Mouse (Mus musculus): ENCODE results near the gene Zfp704.
"Not testable (repeated sequence)": the region's sequence is repeated elsewhere in the genome, so short reads cannot be mapped to it uniquely, and the experiment has no call there.

Gene Zfp704

GRCm38 (mm10) chr3:9598061-9598460 is 11.8 kb downstream of the Zfp704 start:
- no peak for DNase-seq (ENCODE audit: low spot score in 2 of 2)

- DNase-seq (ENCODE audit: low spot score in 2 of 2): no peak
Measured at GRCm38 (mm10) chr3:9594457-9594856, 15.4 kb downstream of the Zfp704 start.

- no peak for DNase-seq (ENCODE audit: low spot score in 2 of 2)
Measured at GRCm38 (mm10) chr3:9593832-9594231, 16.1 kb downstream of the Zfp704 start.

- no peak for DNase-seq (ENCODE audit: low spot score in 2 of 2)
Measured at GRCm38 (mm10) chr3:9591416-9592110, 18.3 kb downstream of the Zfp704 start.

GRCm38 (mm10) chr3:9588635-9589034 is 21.2 kb downstream of the Zfp704 start:
- no peak for DNase-seq (ENCODE audit: low spot score in 2 of 2)

- no peak for DNase-seq (ENCODE audit: low spot score in 2 of 2)
Measured at GRCm38 (mm10) chr3:9587304-9587703, 22.6 kb downstream of the Zfp704 start.

GRCm38 (mm10) chr3:9583516-9583915 is 26.4 kb downstream of the Zfp704 start:
- DNase-seq (ENCODE audit: low spot score in 2 of 2): no peak

- no peak for DNase-seq (ENCODE audit: low spot score in 2 of 2)
Measured at GRCm38 (mm10) chr3:9580952-9581798, 28.7 kb downstream of the Zfp704 start.

- no peak for DNase-seq (ENCODE audit: low spot score in 2 of 2)
Measured at GRCm38 (mm10) chr3:9580102-9580501, 29.8 kb downstream of the Zfp704 start.

- no peak for DNase-seq (ENCODE audit: low spot score in 2 of 2)
Measured at GRCm38 (mm10) chr3:9579028-9579643, 30.7 kb downstream of the Zfp704 start.

- DNase-seq (ENCODE audit: low spot score in 2 of 2): no peak
Measured at GRCm38 (mm10) chr3:9576872-9577271, 33.0 kb downstream of the Zfp704 start.

- DNase-seq (ENCODE audit: low spot score in 2 of 2): no peak
Measured at GRCm38 (mm10) chr3:9574305-9574704, 35.6 kb downstream of the Zfp704 start.

- no peak for DNase-seq (ENCODE audit: low spot score in 2 of 2)
Measured at GRCm38 (mm10) chr3:9573581-9573980, 36.3 kb downstream of the Zfp704 start.

- DNase-seq (ENCODE audit: low spot score in 2 of 2): no peak
Measured at GRCm38 (mm10) chr3:9572261-9572660, 37.6 kb downstream of the Zfp704 start.

- no peak for DNase-seq (ENCODE audit: low spot score in 2 of 2)
Measured at GRCm38 (mm10) chr3:9570782-9571181, 39.1 kb downstream of the Zfp704 start.

- not testable (repeated sequence) for DNase-seq (ENCODE audit: low spot score in 2 of 2)
Measured at GRCm38 (mm10) chr3:9569706-9570105, 40.2 kb downstream of the Zfp704 start.

- DNase-seq (ENCODE audit: low spot score in 2 of 2): no peak
Measured at GRCm38 (mm10) chr3:9568565-9569228, 41.2 kb downstream of the Zfp704 start.

GRCm38 (mm10) chr3:9567948-9568347 is 41.9 kb downstream of the Zfp704 start:
- DNase-seq (ENCODE audit: low spot score in 2 of 2): no peak

GRCm38 (mm10) chr3:9566831-9567230 is 43.1 kb downstream of the Zfp704 start:
- DNase-seq (ENCODE audit: low spot score in 2 of 2): no peak

GRCm38 (mm10) chr3:9563562-9563961 is 46.3 kb downstream of the Zfp704 start:
- no peak for DNase-seq (ENCODE audit: low spot score in 2 of 2)

GRCm38 (mm10) chr3:9562649-9563328 is 47.1 kb downstream of the Zfp704 start:
- no peak for DNase-seq (ENCODE audit: low spot score in 2 of 2)

All from frontal cortex, postnatal 25 days (tissue).